Mouse (Mus musculus) cortical plate, adult 2 months (tissue): ENCODE measurements around the gene Haus5. TPM values are rescaled to one million over a fixed set of nuclear protein-coding genes. Genes with fewer than 3 reads are reported as not detected.
A peak's percentile ranks its signal among the peaks of the same experiment; 100 is the strongest.

ENCODE experiments used
- H3K27ac ChIP-seq: fragments of 200-500 bp; 2 replicates; pipeline ENCODE4 v1.5.1; 2012; ENCODE audit warnings: low read length, control low read depth, inconsistent platforms; ENCODE audit not compliant: insufficient read depth
- H3K4me1 ChIP-seq: fragments of 200-500 bp; 2 replicates; pipeline ENCODE4 v1.6.1; 2011; ENCODE audit warnings: low read length; ENCODE audit not compliant: control insufficient read depth, insufficient read depth
- H3K4me3 ChIP-seq: fragments of 200-500 bp; 2 replicates; pipeline ENCODE4 v1.5.1; 2011; ENCODE audit warnings: mild to moderate bottlenecking, low read length, control low read depth; ENCODE audit not compliant: insufficient read depth
- CTCF ChIP-seq: fragments of 200-500 bp; IDR thresholded peaks from 2 replicates; pipeline ENCODE4 v1.5.1; 2011; ENCODE audit warnings: mild to moderate bottlenecking, control low read depth, low read length; ENCODE audit not compliant: insufficient read depth; ENCODE audit errors: extremely low read depth
- POLR2A ChIP-seq: fragments of 200-500 bp; IDR thresholded peaks from 2 replicates; pipeline ENCODE4 v1.6.1; 2011; ENCODE audit warnings: mild to moderate bottlenecking, low read length, control low read depth; ENCODE audit not compliant: insufficient read depth; ENCODE audit errors: extremely low read depth
- polyA plus RNA-seq: library from polyadenylated mRNA; depleted of rRNA; stranded (reverse); fragments of >200 nt; gene quantifications from 2 replicates; pipeline ENCODE4 v1.2.3, GENCODE M21; 2012

Gene Haus5
- polyA plus RNA-seq, 1 experiment: 7.6 TPM

GRCm38 (mm10) chr7:30671480-30671879, 6.7 kb upstream of the Haus5 start, which contains the start of gene Pmis2:
Pmis2 (minus strand) TSS chr7:30671605.
- no peak for TF ChIP-seq CTCF
- TF ChIP-seq POLR2A: no peak
- no peaks in the 10 kb centered on the region for H3K4me1 ChIP-seq
- no peak within 1 kb of the TSS for H3K27ac ChIP-seq
- no peak within 1 kb of the TSS for H3K4me3 ChIP-seq

GRCm38 (mm10) chr7:30669229-30669628, 4.4 kb upstream of the Haus5 start:
- Histone ChIP-seq H3K27ac (no peak overlapping the region), H3K4me1 (no peaks in the 10 kb centered on the region), H3K4me3 (no peak overlapping the region)
- TF ChIP-seq POLR2A (no peak), CTCF (peak; percentile 13; the same call in 1 of the 2 replicates)

GRCm38 (mm10) chr7:30665321-30665720, 527 bp upstream of the Haus5 start:
- no peaks in the 10 kb centered on the region for H3K4me1 ChIP-seq
- peak overlapping the region; percentile 35 for H3K4me3 ChIP-seq
- TF ChIP-seq POLR2A: no peak
- TF ChIP-seq CTCF: no peak
- no peak overlapping the region for H3K27ac ChIP-seq

- H3K27ac ChIP-seq: no peak within 1 kb of the TSS
Observed at GRCm38 (mm10) chr7:30649591-30650540, 14.9 kb downstream of the Haus5 start, which contains the start of gene Rbm42. Rbm42 (minus strand) TSS chr7:30650317.

GRCm38 (mm10) chr7:30639083-30639482, 25.7 kb downstream of the Haus5 start:
- H3K27ac ChIP-seq: no peak overlapping the region
- H3K4me1 ChIP-seq: no peaks in the 10 kb centered on the region
- no peak overlapping the region for H3K4me3 ChIP-seq
- TF ChIP-seq CTCF: no peak
- no peak for TF ChIP-seq POLR2A

More at GRCm38 (mm10) chr7:30649591-30650540, 14.9 kb downstream of the Haus5 start, which contains the start of gene Rbm42:
- TF ChIP-seq CTCF: no peak
- TF ChIP-seq POLR2A: peak; percentile 55; the same call in 1 of the 2 replicates
- Histone ChIP-seq H3K4me3 (peak within 1 kb of the TSS; percentile 81), H3K4me1 (peaks cover 2% of the 10 kb centered on the region; the same call in 1 of the 2 replicates)

- no peaks in the 10 kb centered on the region for H3K4me1 ChIP-seq
- H3K4me3 ChIP-seq: no peak overlapping the region
- no peak for TF ChIP-seq POLR2A
- no peak for TF ChIP-seq CTCF
- no peak overlapping the region for H3K27ac ChIP-seq
Observed at GRCm38 (mm10) chr7:30636395-30636794, 28.4 kb downstream of the Haus5 start.

GRCm38 (mm10) chr7:30635752-30636151, 29.0 kb downstream of the Haus5 start, which contains the start of gene Etv2:
Etv2 (minus strand) TSS chr7:30635852.
- Histone ChIP-seq H3K4me1 (no peaks in the 10 kb centered on the region), H3K4me3 (no peak within 1 kb of the TSS), H3K27ac (no peak within 1 kb of the TSS)
- TF ChIP-seq CTCF (no peak), POLR2A (no peak)

- Histone ChIP-seq H3K4me3 (no peak overlapping the region), H3K27ac (no peak overlapping the region), H3K4me1 (no peaks in the 10 kb centered on the region)
- TF ChIP-seq POLR2A: no peak
- TF ChIP-seq CTCF: peak; percentile 14; the same call in 1 of the 2 replicates
Observed at GRCm38 (mm10) chr7:30634621-30635020, 30.2 kb downstream of the Haus5 start.

GRCm38 (mm10) chr7:30633762-30634412, 30.9 kb downstream of the Haus5 start:
- Histone ChIP-seq H3K4me1 (no peaks in the 10 kb centered on the region), H3K4me3 (no peak overlapping the region), H3K27ac (no peak overlapping the region)
- TF ChIP-seq POLR2A: no peak
